Mouse (Mus musculus): ENCODE results near the gene Cklf. TPM values are rescaled to one million over a fixed set of nuclear protein-coding genes. Genes with fewer than 3 reads are reported as not detected.
"Not testable (repeated sequence)": the region's sequence is repeated elsewhere in the genome, so short reads cannot be mapped to it uniquely, and the experiment has no call there.

Gene Cklf
- total and polyA plus RNA-seq, 3 experiments = 20.7 to 38.8 (median 29.7) TPM

DNA sequence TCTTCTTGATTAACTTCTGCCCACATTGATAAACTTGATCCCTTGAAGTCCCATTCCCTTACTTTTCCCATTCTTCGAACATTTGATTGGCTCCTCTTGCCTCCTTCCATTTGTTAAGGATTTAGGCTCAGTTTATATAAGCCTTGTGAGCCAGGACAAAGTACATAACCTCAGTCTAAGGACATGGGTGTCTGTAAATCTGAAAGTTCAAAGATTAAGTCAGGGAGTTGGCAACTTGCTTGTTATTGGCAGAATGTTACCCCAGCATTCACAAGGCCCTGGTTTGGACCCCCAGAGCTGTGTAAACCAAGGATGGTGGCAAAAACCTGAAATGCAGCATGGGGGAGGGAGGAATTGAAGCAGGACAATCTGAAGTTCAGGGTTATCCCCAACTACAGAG, 43.7 kb downstream of the Cklf start:
- Histone ChIP-seq H3K36me3 (replicated peaks in 1 of 2; ENCODE audit: control insufficient read depth in 1 of 2, insufficient read depth in 1 of 2, low read length in 1 of 2) (no peaks in the 10 kb centered on the region), H3K79me2 (replicated peaks; ENCODE audit: control insufficient read depth, extremely low read depth, insufficient read depth, poor library complexity, severe bottlenecking) (no peaks in the 10 kb centered on the region), H3K27me3 (replicated peaks) (peaks cover 6% of the 10 kb centered on the region), H3K9me3 (replicated peaks; ENCODE audit: low read length) (no peaks in the 10 kb centered on the region), H3K4me2 (ENCODE audit: insufficient read depth, low read depth, poor library complexity, severe bottlenecking) (no peak overlapping the region), H3K27ac (ENCODE audit: insufficient read depth, low read depth) (no peak overlapping the region), H3K4me1 (ENCODE audit: control insufficient read depth in 1 of 2, insufficient read depth in 2 of 2) (no peaks in the 10 kb centered on the region), H3K9ac (ENCODE audit: insufficient read depth, low read depth) (no peak overlapping the region), H3K4me3 (replicated peaks in 1 of 3; ENCODE audit: low read depth in 2 of 3, low read length in 2 of 3, poor library complexity in 1 of 3) (no peak overlapping the region)
- no peak for DNase-seq (ENCODE audit: extremely low read depth)
- in situ Hi-C loops (cut with MboI; ENCODE audit: low pct_ligation_motif_present, low pct_unique_long_range_greater_than_20kb, low sequenced_read_pairs) (no loop called here), dilution Hi-C loops (cut with MboI; ENCODE audit: extremely low pct_ligation_motif_present, extremely low pct_unique_long_range_greater_than_20kb, low sequenced_read_pairs) (no loop called here)
- TF ChIP-seq JUN (IDR thresholded peaks at IDR 0.05; ENCODE audit: insufficient read depth, low read depth, low read length) (no peak), GABPA (IDR thresholded peaks at IDR 0.05; ENCODE audit: insufficient replicate concordance, low read depth, low read length) (no peak), TBP (conservative IDR thresholded peaks at IDR 0.05; ENCODE audit: low read depth, low read length) (no peak)

DNA sequence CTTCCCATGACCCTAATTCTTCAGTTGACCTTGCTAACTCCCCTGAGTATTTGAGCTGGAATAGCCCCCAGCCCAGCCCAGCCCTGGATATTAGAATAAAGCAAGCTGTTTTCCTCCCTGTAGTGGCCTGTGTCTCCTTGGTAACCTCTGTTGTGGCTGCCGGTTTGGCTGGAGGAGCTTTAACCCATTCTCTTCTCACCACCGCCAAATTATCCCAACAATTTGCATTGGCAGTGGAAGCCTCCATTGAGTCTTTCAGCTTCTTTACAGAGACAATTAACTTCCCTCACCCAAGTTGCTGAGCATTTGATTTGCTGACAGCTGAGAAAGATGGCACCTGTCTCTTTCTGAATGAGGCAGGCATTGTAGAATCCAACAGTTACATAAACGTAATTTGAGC, 50.9 kb downstream of the Cklf start:
- H3K4me3 ChIP-seq (replicated peaks in 1 of 3; ENCODE audit: low read depth in 2 of 3, low read length in 2 of 3, poor library complexity in 1 of 3); DNase-seq (ENCODE audit: extremely low read depth); H3K27ac ChIP-seq (ENCODE audit: insufficient read depth, low read depth); H3K79me2 ChIP-seq (replicated peaks; ENCODE audit: control insufficient read depth, extremely low read depth, insufficient read depth, poor library complexity, severe bottlenecking); H3K9ac ChIP-seq (ENCODE audit: insufficient read depth, low read depth); dilution Hi-C loops (cut with MboI; ENCODE audit: extremely low pct_ligation_motif_present, extremely low pct_unique_long_range_greater_than_20kb, low sequenced_read_pairs); H3K27me3 ChIP-seq (replicated peaks); H3K36me3 ChIP-seq (replicated peaks in 1 of 2; ENCODE audit: control insufficient read depth in 1 of 2, insufficient read depth in 1 of 2, low read length in 1 of 2); H3K4me2 ChIP-seq (ENCODE audit: insufficient read depth, low read depth, poor library complexity, severe bottlenecking); H3K4me1 ChIP-seq (ENCODE audit: control insufficient read depth in 1 of 2, insufficient read depth in 2 of 2); H3K9me3 ChIP-seq (replicated peaks; ENCODE audit: low read length); in situ Hi-C loops (cut with MboI; ENCODE audit: low pct_ligation_motif_present, low pct_unique_long_range_greater_than_20kb, low sequenced_read_pairs): not testable (repeated sequence)

DNA sequence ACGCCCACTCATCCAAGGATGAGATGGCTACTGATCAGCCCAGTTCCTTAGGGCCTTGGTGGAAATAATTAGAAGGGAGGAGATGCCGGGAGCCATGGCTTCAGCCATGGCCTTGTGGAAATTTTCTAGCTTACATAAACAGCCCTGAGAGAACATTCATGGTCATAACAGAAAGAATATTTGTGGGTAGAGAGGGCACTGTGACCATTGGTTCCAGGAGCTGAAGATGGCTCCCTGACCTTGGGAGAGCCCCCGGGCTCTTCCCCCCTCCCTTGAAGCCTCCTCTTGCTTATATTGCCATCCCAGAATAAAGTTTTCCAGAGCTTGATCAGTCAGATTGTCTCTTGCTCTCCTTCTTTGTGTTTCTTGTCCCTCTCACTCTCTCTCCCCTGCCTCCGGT, 51.9 kb downstream of the Cklf start:
- in situ Hi-C loops (cut with MboI; ENCODE audit: low pct_ligation_motif_present, low pct_unique_long_range_greater_than_20kb, low sequenced_read_pairs); H3K4me1 ChIP-seq (ENCODE audit: control insufficient read depth in 1 of 2, insufficient read depth in 2 of 2); H3K9me3 ChIP-seq (replicated peaks; ENCODE audit: low read length); H3K4me3 ChIP-seq (replicated peaks in 1 of 3; ENCODE audit: low read depth in 2 of 3, low read length in 2 of 3, poor library complexity in 1 of 3); DNase-seq (ENCODE audit: extremely low read depth); H3K27ac ChIP-seq (ENCODE audit: insufficient read depth, low read depth); dilution Hi-C loops (cut with MboI; ENCODE audit: extremely low pct_ligation_motif_present, extremely low pct_unique_long_range_greater_than_20kb, low sequenced_read_pairs); H3K9ac ChIP-seq (ENCODE audit: insufficient read depth, low read depth); H3K4me2 ChIP-seq (ENCODE audit: insufficient read depth, low read depth, poor library complexity, severe bottlenecking); H3K27me3 ChIP-seq (replicated peaks); H3K36me3 ChIP-seq (replicated peaks in 1 of 2; ENCODE audit: control insufficient read depth in 1 of 2, insufficient read depth in 1 of 2, low read length in 1 of 2); H3K79me2 ChIP-seq (replicated peaks; ENCODE audit: control insufficient read depth, extremely low read depth, insufficient read depth, poor library complexity, severe bottlenecking): not testable (repeated sequence)

- H3K36me3 ChIP-seq (replicated peaks in 1 of 2; ENCODE audit: control insufficient read depth in 1 of 2, insufficient read depth in 1 of 2, low read length in 1 of 2) = no peaks in the 10 kb centered on the region
- peaks cover 4% of the 10 kb centered on the region for H3K9me3 ChIP-seq (replicated peaks; ENCODE audit: low read length)
- dilution Hi-C loops (cut with MboI; ENCODE audit: extremely low pct_ligation_motif_present, extremely low pct_unique_long_range_greater_than_20kb, low sequenced_read_pairs) (no loop called here), in situ Hi-C loops (cut with MboI; ENCODE audit: low pct_ligation_motif_present, low pct_unique_long_range_greater_than_20kb, low sequenced_read_pairs) (no loop called here)
- H3K9ac ChIP-seq (ENCODE audit: insufficient read depth, low read depth) = no peak overlapping the region
- H3K4me2 ChIP-seq (ENCODE audit: insufficient read depth, low read depth, poor library complexity, severe bottlenecking) = no peak overlapping the region
- H3K79me2 ChIP-seq (replicated peaks; ENCODE audit: control insufficient read depth, extremely low read depth, insufficient read depth, poor library complexity, severe bottlenecking) = no peaks in the 10 kb centered on the region
- H3K4me3 ChIP-seq (replicated peaks in 1 of 3; ENCODE audit: low read depth in 2 of 3, low read length in 2 of 3, poor library complexity in 1 of 3) = no peak overlapping the region
- H3K27ac ChIP-seq (ENCODE audit: insufficient read depth, low read depth) = no peak overlapping the region
- H3K4me1 ChIP-seq (ENCODE audit: control insufficient read depth in 1 of 2, insufficient read depth in 2 of 2) = no peaks in the 10 kb centered on the region
- no peak for DNase-seq (ENCODE audit: extremely low read depth)
- H3K27me3 ChIP-seq (replicated peaks) = no peaks in the 10 kb centered on the region
- no peak for TF ChIP-seq ZMIZ1 (IDR thresholded peaks at IDR 0.05; ENCODE audit: low read depth, low read length)
- no peak for TF ChIP-seq KAT2A (IDR thresholded peaks at IDR 0.05; ENCODE audit: insufficient replicate concordance, low read length)
- no peak for TF ChIP-seq MAFK (IDR thresholded peaks at IDR 0.05; ENCODE audit: insufficient replicate concordance, low read length)
- TF ChIP-seq BHLHE40 (IDR thresholded peaks at IDR 0.05; ENCODE audit: low read depth, low read length) = no peak
- TF ChIP-seq JUND (conservative IDR thresholded peaks at IDR 0.05; ENCODE audit: low read depth, low read length) = no peak
- TF ChIP-seq MYC (IDR thresholded peaks at IDR 0.05; ENCODE audit: low read depth, low read length) = no peak
- no peak for TF ChIP-seq POLR2AphosphoS2 (IDR thresholded peaks at IDR 0.05; ENCODE audit: low read depth, low read length)
- no peak for TF ChIP-seq USF2 (conservative IDR thresholded peaks at IDR 0.05; ENCODE audit: low read depth, low read length)
- TF ChIP-seq TBP (conservative IDR thresholded peaks at IDR 0.05; ENCODE audit: low read depth, low read length) = no peak
- no peak for TF ChIP-seq ZNF384 (IDR thresholded peaks at IDR 0.05; ENCODE audit: low read depth, low read length)
- no peak for TF ChIP-seq SMC3 (IDR thresholded peaks at IDR 0.05; ENCODE audit: low read depth, low read length)
- TF ChIP-seq POLR2A (IDR thresholded peaks at IDR 0.05; ENCODE audit: low read depth, low read length) = no peak
- TF ChIP-seq NELFE (IDR thresholded peaks at IDR 0.05; ENCODE audit: low read depth, low read length) = no peak
- TF ChIP-seq E2F4 (IDR thresholded peaks at IDR 0.05; ENCODE audit: insufficient replicate concordance, low read depth, low read length) = no peak
- TF ChIP-seq NRF1 (IDR thresholded peaks at IDR 0.05; ENCODE audit: low read depth, low read length) = no peak
- no peak for TF ChIP-seq ZC3H11A (IDR thresholded peaks at IDR 0.05; ENCODE audit: low read depth, low read length)
- no peak for TF ChIP-seq MEF2A (IDR thresholded peaks at IDR 0.05; ENCODE audit: borderline replicate concordance, low read depth, low read length)
- TF ChIP-seq ETS1 (conservative IDR thresholded peaks at IDR 0.05; ENCODE audit: low read depth, low read length) = no peak
Observed at GRCm38 (mm10) chr8:104304962-104305361, 54.3 kb downstream of the Cklf start.

All from CH12.LX (cell line).